Comparison of ENCODE assay signal across 25 mouse cellular contexts in the genomic region with DNA sequence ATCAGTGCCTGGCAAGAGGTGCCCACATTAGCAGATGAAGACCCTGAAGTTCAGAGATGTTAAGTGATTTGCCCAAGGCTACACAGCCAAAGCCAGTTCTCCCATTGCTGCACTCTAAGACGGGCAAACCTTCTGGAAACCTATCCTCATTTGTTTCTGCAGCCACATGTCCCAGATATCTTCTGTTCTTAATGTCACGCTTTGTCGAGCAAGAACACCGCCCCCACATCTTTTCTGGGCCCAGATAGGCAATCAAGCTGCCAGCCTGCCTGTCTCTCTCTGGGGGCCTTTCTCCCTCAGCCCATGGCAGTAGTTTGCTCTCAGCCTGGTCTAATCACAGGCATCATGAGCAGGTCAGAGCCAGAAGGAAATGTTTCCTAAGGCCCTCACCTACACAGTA. TPM values are rescaled to one million over a fixed set of nuclear protein-coding genes. Genes with fewer than 3 reads are reported as not detected.
DNase-seq lines count a peak whose midpoint lies in the region; ATAC-seq and TF ChIP-seq lines count a peak whose summit lies in the region.
"Had no signal": no experiment of that assay in that cellular context is flagged by ENCODE, and none has a peak within 500 bp of the region (broad histone marks: within the 10 kb centered on the region; RNA-seq: fewer than 3 reads in every experiment).

No protein-coding gene starts in this region.

- no peak overlapping the region for H3K4me2 ChIP-seq in kidney, embryonic 15.5 days
- H3K4me2 ChIP-seq in liver, embryonic 11.5 days: no peak overlapping the region
- H3K4me2 ChIP-seq in midbrain, embryonic 11.5 days: no peak overlapping the region
- H3K4me2 ChIP-seq: forebrain, embryonic 13.5 days; hindbrain, embryonic 12.5 days; limb, embryonic 13.5 days; liver, embryonic 15.5 days; neural tube, embryonic 12.5 days had no signal

- no peaks in the 10 kb centered on the region for H3K27me3 ChIP-seq in kidney, embryonic 15.5 days
- H3K27me3 ChIP-seq in liver, adult 2 months (ENCODE audit: control insufficient read depth, insufficient read depth, low read length): no peaks in the 10 kb centered on the region
- no peaks in the 10 kb centered on the region for H3K27me3 ChIP-seq in liver, embryonic 11.5 days (replicated peaks; ENCODE audit: control insufficient read depth, insufficient read depth, low read length)
- no peaks in the 10 kb centered on the region for H3K27me3 ChIP-seq in midbrain, embryonic 11.5 days (ENCODE audit: control insufficient read depth, insufficient read depth, low read length)
- H3K27me3 ChIP-seq: hindbrain, embryonic 12.5 days; limb, embryonic 13.5 days; liver, embryonic 15.5 days; neural tube, embryonic 12.5 days had no signal

- no peaks in the 10 kb centered on the region for H3K79me2 ChIP-seq in liver, adult 2 months (ENCODE audit: control insufficient read depth, insufficient read depth, low read length)

- no peaks in the 10 kb centered on the region for H3K36me3 ChIP-seq in kidney, embryonic 15.5 days
- H3K36me3 ChIP-seq in liver, adult 2 months (ENCODE audit: control insufficient read depth, insufficient read depth, low read length): peaks cover 3% of the 10 kb centered on the region
- H3K36me3 ChIP-seq in liver, embryonic 11.5 days (ENCODE audit: control insufficient read depth, insufficient read depth, low read length): no peaks in the 10 kb centered on the region
- H3K36me3 ChIP-seq in midbrain, embryonic 11.5 days (ENCODE audit: control insufficient read depth, insufficient read depth, low read length): no peaks in the 10 kb centered on the region
- H3K36me3 ChIP-seq: embryonic facial prominence, embryonic 10.5 days; heart, embryonic 10.5 days; midbrain, embryonic 10.5 days had no signal

- H3K4me1 ChIP-seq in kidney, embryonic 15.5 days: no peaks in the 10 kb centered on the region
- H3K4me1 ChIP-seq in liver, adult 2 months (ENCODE audit: control insufficient read depth, insufficient read depth, low read length): peaks cover 20% of the 10 kb centered on the region
- H3K4me1 ChIP-seq in liver, embryonic 11.5 days (replicated peaks; ENCODE audit: control insufficient read depth, insufficient read depth, low read length): no peaks in the 10 kb centered on the region
- H3K4me1 ChIP-seq in midbrain, embryonic 11.5 days (ENCODE audit: control insufficient read depth, insufficient read depth, low read length): no peaks in the 10 kb centered on the region
- H3K4me1 ChIP-seq: embryonic facial prominence, embryonic 10.5 days; forebrain, embryonic 13.5 days; heart, embryonic 10.5 days; liver, embryonic 15.5 days; neural tube, embryonic 12.5 days had no signal

- no peaks in the 10 kb centered on the region for H3K9me3 ChIP-seq in kidney, embryonic 15.5 days (replicated peaks)
- H3K9me3 ChIP-seq in liver, embryonic 11.5 days (ENCODE audit: control insufficient read depth, low read length): no peaks in the 10 kb centered on the region
- no peaks in the 10 kb centered on the region for H3K9me3 ChIP-seq in midbrain, embryonic 11.5 days (ENCODE audit: control insufficient read depth, low read length)
- H3K9me3 ChIP-seq: embryonic facial prominence, embryonic 10.5 days; forebrain, embryonic 13.5 days; heart, embryonic 10.5 days; hindbrain, embryonic 12.5 days; limb, embryonic 13.5 days; liver, embryonic 15.5 days; midbrain, embryonic 10.5 days; neural tube, embryonic 12.5 days had no signal

- ATAC-seq in kidney, embryonic 15.5 days (replicated peaks; ENCODE audit: low FRiP score): peak; percentile 43
- ATAC-seq in liver, embryonic 11.5 days (replicated peaks; ENCODE audit: low FRiP score): no peak
- ATAC-seq in midbrain, embryonic 11.5 days (ENCODE audit: low FRiP score): no peak
- ATAC-seq: forebrain, embryonic 13.5 days; inflammation-experienced regulatory T-cells, adult 6 months had no signal

- DNase-seq in kidney, adult 9 months: no peak
- DNase-seq in liver, adult 2 months (ENCODE audit: extremely low read depth, low read depth, low spot score): no peak
- DNase-seq in liver, embryonic 11.5 days (ENCODE audit: low spot score): no peak
- peak; percentile 6 to 21 for DNase-seq in layer of hippocampus, postnatal 36 days
- DNase-seq in right cerebral cortex, postnatal 36 days (ENCODE audit: low spot score in 2 of 2): peak; percentile 24 to 36
- DNase-seq in midbrain, embryonic 11.5 days (ENCODE audit: low spot score, missing footprints): no peak
- DNase-seq in natural killer cell, adult 2 months (ENCODE audit: low spot score in 2 of 2): no peak
- DNase-seq: adrenal gland, postnatal 36 days; B cell, adult 2 months; cerebellum, adult 2 months; gastrocnemius, adult 2 months; heart, postnatal 10 days; kidney, adult 8-10 months; thymus, postnatal 14 days had no signal

- no peak for TF ChIP-seq POLR2A in liver, adult 2 months (IDR thresholded peaks at IDR 0.05; ENCODE audit: extremely low read depth, insufficient read depth, low read length)

- WGBS in kidney, embryonic 15.5 days: 43% methylated on average over 4 of the region's 4 CpGs
- WGBS in liver, adult 2 months: 82% methylated on average over 4 of the region's 4 CpGs
- WGBS in liver, embryonic 11.5 days: 75% methylated on average over 4 of the region's 4 CpGs
- WGBS in midbrain, embryonic 11.5 days: 71% methylated on average over 4 of the region's 4 CpGs

- H3K4me3 ChIP-seq in kidney, embryonic 15.5 days (replicated peaks): no peak overlapping the region
- no peak overlapping the region for H3K4me3 ChIP-seq in liver, adult 2 months (ENCODE audit: insufficient read depth, low read depth, low read length)
- H3K4me3 ChIP-seq in liver, embryonic 11.5 days (ENCODE audit: low read depth, low read length): no peak overlapping the region
- no peak overlapping the region for H3K4me3 ChIP-seq in midbrain, embryonic 11.5 days (ENCODE audit: low read depth, low read length)
- H3K4me3 ChIP-seq: embryonic facial prominence, embryonic 10.5 days; forebrain, embryonic 13.5 days; gastrocnemius, adult 2 months; heart, embryonic 10.5 days; hindbrain, embryonic 12.5 days; limb, embryonic 13.5 days; liver, embryonic 15.5 days; midbrain, embryonic 10.5 days; neural tube, embryonic 12.5 days had no signal

- TF ChIP-seq CTCF in liver, adult 2 months (IDR thresholded peaks at IDR 0.05; ENCODE audit: low read depth, low read length): no peak

- H3K27ac ChIP-seq in kidney, embryonic 15.5 days: no peak overlapping the region
- H3K27ac ChIP-seq in liver, adult 2 months (replicated peaks; ENCODE audit: insufficient read depth, low read depth, low read length): peak overlapping the region; percentile 64; the same call in 1 of the 2 replicates
- H3K27ac ChIP-seq in liver, embryonic 11.5 days (ENCODE audit: low read depth, low read length): no peak overlapping the region
- no peak overlapping the region for H3K27ac ChIP-seq in midbrain, embryonic 11.5 days (ENCODE audit: low read depth, low read length)
- H3K27ac ChIP-seq: embryonic facial prominence, embryonic 10.5 days; forebrain, embryonic 13.5 days; gastrocnemius, adult 2 months; heart, embryonic 10.5 days; hindbrain, embryonic 12.5 days; limb, embryonic 13.5 days; liver, embryonic 15.5 days; macrophage; midbrain, embryonic 10.5 days; neural tube, embryonic 12.5 days had no signal

- no peak overlapping the region for H3K9ac ChIP-seq in kidney, embryonic 15.5 days
- no peak overlapping the region for H3K9ac ChIP-seq in liver, adult 2 months (ENCODE audit: low read depth, low read length)
- no peak overlapping the region for H3K9ac ChIP-seq in liver, embryonic 11.5 days (ENCODE audit: low read depth, low read length)
- no peak overlapping the region for H3K9ac ChIP-seq in midbrain, embryonic 11.5 days (ENCODE audit: low read length)
- H3K9ac ChIP-seq: forebrain, embryonic 13.5 days; hindbrain, embryonic 12.5 days; limb, embryonic 13.5 days; liver, embryonic 15.5 days; neural tube, embryonic 12.5 days had no signal

RNA-seq across cellular contexts. Expression of a gene that starts 41.1 kb away (rescaled TPM):
- polyA plus RNA-seq in kidney, embryonic 15.5 days (2015; fragmentation: Nextera tagmentation; extraction: Ambion mirVana): 54.1 and 56.4 TPM in 2 replicates
- total RNA-seq in liver, adult 2 months (2014; rRNA removed): 27.9 and 30.5 TPM in 2 replicates
- polyA plus RNA-seq in liver, adult 2 months (2012; rRNA removed): 54.9 and 65.2 TPM in 2 replicates
- 52.9 and 55.8 TPM in 2 replicates for polyA plus RNA-seq in liver, embryonic 11.5 days (2014; fragmentation: Nextera tagmentation; extraction: Ambion mirVana)
- 10 to 100 TPM; 33.2 to 40.8 TPM for total RNA-seq in layer of hippocampus, postnatal 36 days (2021)
- polyA plus RNA-seq in midbrain, embryonic 11.5 days (2014; fragmentation: Nextera tagmentation; extraction: Ambion mirVana): 36.3 and 38.0 TPM in 2 replicates

RNA-seq across cellular contexts. Expression of a gene that starts 41.2 kb away (rescaled TPM):
- polyA plus RNA-seq in kidney, embryonic 15.5 days (2015; fragmentation: Nextera tagmentation; extraction: Ambion mirVana): 19.8 and 20.9 TPM in 2 replicates
- 6.5 and 7.0 TPM in 2 replicates for total RNA-seq in liver, adult 2 months (2014; rRNA removed)
- 8.0 and 8.7 TPM in 2 replicates for polyA plus RNA-seq in liver, adult 2 months (2012; rRNA removed)
- polyA plus RNA-seq in liver, embryonic 11.5 days (2014; fragmentation: Nextera tagmentation; extraction: Ambion mirVana): 16.4 and 19.4 TPM in 2 replicates
- total RNA-seq in layer of hippocampus, postnatal 36 days (2021): 10 to 100 TPM; 11.0 to 12.9 TPM
- 19.0 and 23.1 TPM in 2 replicates for polyA plus RNA-seq in midbrain, embryonic 11.5 days (2014; fragmentation: Nextera tagmentation; extraction: Ambion mirVana)

Comparison
In these comparisons a context has a peak if more than half of its experiments do, and no peak if none do; other contexts are left out.
1. DNase-seq: peak in layer of hippocampus, postnatal 36 days (2 of 2) and right cerebral cortex, postnatal 36 days (2 of 2); none in kidney, adult 9 months (single experiment), liver, adult 2 months (single experiment), liver, embryonic 11.5 days (single experiment), midbrain, embryonic 11.5 days (single experiment) and natural killer cell, adult 2 months (0 of 2).